Mouse (Mus musculus): ENCODE measurements around the gene Laptm5.

DNA sequence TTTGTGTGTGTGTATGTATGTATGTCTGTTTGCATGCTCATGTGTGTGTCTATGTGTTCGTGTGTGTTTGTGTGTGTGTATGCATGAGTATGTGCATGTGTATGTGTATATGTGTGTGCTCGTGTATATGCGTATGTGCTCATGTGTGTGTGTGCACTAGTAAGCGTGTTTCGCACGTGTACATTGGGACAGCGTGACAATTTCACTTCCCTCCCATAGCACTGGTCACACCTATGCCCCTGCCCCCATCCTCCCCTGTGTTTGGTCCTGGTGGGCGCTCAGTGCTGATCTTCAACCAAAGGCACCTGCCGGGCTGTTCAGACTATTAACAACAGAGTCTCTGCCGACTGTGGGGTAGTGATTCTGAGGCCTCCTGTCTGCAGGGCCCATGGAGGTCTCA is 4.8 kb upstream of the Laptm5 start:
- TF ChIP-seq CTCF (IDR thresholded peaks at IDR 0.05; ENCODE audit: low read depth) (no peak), EP300 (optimal IDR thresholded peaks at IDR 0.05) (no peak)
